Comparison of ENCODE assay signal across 7 mouse cellular contexts in genomic region chr7:100160006-100160405, GRCm38 (mm10). TPM values are rescaled to one million over a fixed set of nuclear protein-coding genes. Genes with fewer than 3 reads are reported as not detected.
DNase-seq lines count a peak whose midpoint lies in the region; ATAC-seq and TF ChIP-seq lines count a peak whose summit lies in the region.

No protein-coding gene starts in this region.

- peak overlapping the region; percentile 40 for H3K4me3 ChIP-seq in lung, adult 2 months (replicated peaks; ENCODE audit: extremely low read depth, low read depth, low read length)
- peak overlapping the region; percentile 87 for H3K4me3 ChIP-seq in embryonic facial prominence, embryonic 10.5 days
- peak overlapping the region; percentile 60 for H3K4me3 ChIP-seq in heart, postnatal 0 days (ENCODE audit: low read depth, low read length)
- peak overlapping the region; percentile 79 for H3K4me3 ChIP-seq in midbrain, embryonic 10.5 days

- WGBS in lung, adult 2 months: 45% methylated on average over 7 of the region's 7 CpGs
- 75% methylated on average over 7 of the region's 7 CpGs for WGBS in embryonic facial prominence, embryonic 10.5 days
- 61% methylated on average over 7 of the region's 7 CpGs for WGBS in heart, postnatal 0 days
- WGBS in midbrain, embryonic 10.5 days: 75% methylated on average over 7 of the region's 7 CpGs

- 0 out of 2 replicates have a peak, but pooled peaks cover 10% of the 10 kb centered on the region for H3K36me3 ChIP-seq in embryonic facial prominence, embryonic 10.5 days (replicated peaks)
- no peaks in the 10 kb centered on the region for H3K36me3 ChIP-seq in heart, postnatal 0 days (replicated peaks; ENCODE audit: control insufficient read depth, insufficient read depth, low read length)
- no peaks in the 10 kb centered on the region for H3K36me3 ChIP-seq in midbrain, embryonic 10.5 days

- H3K27ac ChIP-seq in embryonic facial prominence, embryonic 10.5 days (replicated peaks): peak overlapping the region; percentile 98
- H3K27ac ChIP-seq in heart, postnatal 0 days (ENCODE audit: low read depth): peak overlapping the region; percentile 90
- peak overlapping the region; percentile 93 for H3K27ac ChIP-seq in midbrain, embryonic 10.5 days (replicated peaks)

- no peak for DNase-seq in lung, adult 2 months
- no peak for DNase-seq in lung, postnatal 4 days
- no peak for DNase-seq in embryonic facial prominence, embryonic 10.5 days (ENCODE audit: low spot score)
- DNase-seq in heart, postnatal 0 days (ENCODE audit: low spot score): no peak
- no peak for DNase-seq in midbrain, embryonic 10.5 days (ENCODE audit: low spot score)
- no peak for DNase-seq in Muller cell, postnatal 12 days (ENCODE audit: inconsistent ontology term)
- DNase-seq in yolk sac, embryonic 10.5 days (ENCODE audit: low spot score): no peak

- H3K4me2 ChIP-seq in heart, postnatal 0 days (ENCODE audit: low read depth, low read length): peak overlapping the region; percentile 74

- no peak for TF ChIP-seq EP300 in heart, postnatal 0 days (IDR thresholded peaks at IDR 0.05; ENCODE audit: low read depth)

- no peaks in the 10 kb centered on the region for H3K9me3 ChIP-seq in embryonic facial prominence, embryonic 10.5 days
- no peaks in the 10 kb centered on the region for H3K9me3 ChIP-seq in heart, postnatal 0 days (replicated peaks; ENCODE audit: control insufficient read depth, low read length)
- no peaks in the 10 kb centered on the region for H3K9me3 ChIP-seq in midbrain, embryonic 10.5 days (replicated peaks)

- H3K4me1 ChIP-seq in lung, adult 2 months (ENCODE audit: control insufficient read depth, insufficient read depth, low read length): peaks cover 5% of the 10 kb centered on the region
- H3K4me1 ChIP-seq in embryonic facial prominence, embryonic 10.5 days: peaks cover 15% of the 10 kb centered on the region
- no peaks in the 10 kb centered on the region for H3K4me1 ChIP-seq in heart, postnatal 0 days (ENCODE audit: control insufficient read depth, insufficient read depth)
- peaks cover 16% of the 10 kb centered on the region for H3K4me1 ChIP-seq in midbrain, embryonic 10.5 days

- TF ChIP-seq CTCF in lung, adult 2 months (IDR thresholded peaks at IDR 0.05; ENCODE audit: insufficient read depth, low read length): no peak
- no peak for TF ChIP-seq CTCF in heart, postnatal 0 days (IDR thresholded peaks at IDR 0.05; ENCODE audit: low read depth)

- no peak for ATAC-seq in heart, postnatal 0 days (ENCODE audit: insufficient read depth, low read depth)

- H3K27me3 ChIP-seq in embryonic facial prominence, embryonic 10.5 days (replicated peaks; ENCODE audit: low read depth, poor library complexity, severe bottlenecking): peaks cover 10% of the 10 kb centered on the region; the same call in 1 of the 2 replicates
- no peaks in the 10 kb centered on the region for H3K27me3 ChIP-seq in heart, postnatal 0 days (ENCODE audit: control insufficient read depth, insufficient read depth, low read length)
- H3K27me3 ChIP-seq in midbrain, embryonic 10.5 days (ENCODE audit: low read depth, poor library complexity, severe bottlenecking): peaks cover 15% of the 10 kb centered on the region

- TF ChIP-seq POLR2A in lung, adult 2 months (IDR thresholded peaks at IDR 0.05; ENCODE audit: borderline replicate concordance, extremely low read depth, low read depth, low read length): no peak

- peak overlapping the region; percentile 55 for H3K9ac ChIP-seq in heart, postnatal 0 days (replicated peaks; ENCODE audit: low read depth, low read length)

RNA-seq across cellular contexts. Expression of gene Lipt2, which starts 0.9 kb away (rescaled TPM):
- polyA plus RNA-seq in lung, adult 2 months (2012; rRNA removed): 4.6 and 5.9 TPM in 2 replicates
- polyA plus RNA-seq in embryonic facial prominence, embryonic 10.5 days (2016; fragmentation: Nextera tagmentation; extraction: Ambion mirVana): 27.0 and 28.3 TPM in 2 replicates
- 13.3 and 28.7 TPM in 2 replicates for total RNA-seq in heart, postnatal 0 days (2014; rRNA removed; ENCODE audit: low replicate concordance)
- polyA plus RNA-seq in heart, postnatal 0 days (2015; fragmentation: Nextera tagmentation; extraction: Ambion mirVana): 10.4 and 10.7 TPM in 2 replicates
- polyA plus RNA-seq in midbrain, embryonic 10.5 days (2016; fragmentation: Nextera tagmentation; extraction: Ambion mirVana): 20.7 and 23.4 TPM in 2 replicates

RNA-seq across cellular contexts. Expression of gene Kcne3, which starts 16.3 kb away (rescaled TPM):
- polyA plus RNA-seq in lung, adult 2 months (2012; rRNA removed): 5.8 and 6.4 TPM in 2 replicates
- 17.0 and 19.7 TPM in 2 replicates for polyA plus RNA-seq in embryonic facial prominence, embryonic 10.5 days (2016; fragmentation: Nextera tagmentation; extraction: Ambion mirVana)
- total RNA-seq in heart, postnatal 0 days (2014; rRNA removed; ENCODE audit: low replicate concordance): 0.99 and 33.0 TPM in 2 replicates
- polyA plus RNA-seq in heart, postnatal 0 days (2015; fragmentation: Nextera tagmentation; extraction: Ambion mirVana): 3.3 and 4.2 TPM in 2 replicates
- 2.9 and 6.7 TPM in 2 replicates for polyA plus RNA-seq in midbrain, embryonic 10.5 days (2016; fragmentation: Nextera tagmentation; extraction: Ambion mirVana)

RNA-seq across cellular contexts. Expression of gene Pold3, which starts 38.6 kb away (rescaled TPM):
- polyA plus RNA-seq in lung, adult 2 months (2012; rRNA removed): 4.7 and 6.8 TPM in 2 replicates
- polyA plus RNA-seq in embryonic facial prominence, embryonic 10.5 days (2016; fragmentation: Nextera tagmentation; extraction: Ambion mirVana): 103 and 106 TPM in 2 replicates
- 6.6 and 21.0 TPM in 2 replicates for total RNA-seq in heart, postnatal 0 days (2014; rRNA removed; ENCODE audit: low replicate concordance)
- polyA plus RNA-seq in heart, postnatal 0 days (2015; fragmentation: Nextera tagmentation; extraction: Ambion mirVana): 14.6 and 15.2 TPM in 2 replicates
- 114 and 117 TPM in 2 replicates for polyA plus RNA-seq in midbrain, embryonic 10.5 days (2016; fragmentation: Nextera tagmentation; extraction: Ambion mirVana)
